Mouse (Mus musculus) T-helper 2 cell (primary cell): ENCODE data around the gene Lrrtm4.

Experiments used
- in situ Hi-C: fragments of 300-600 bp; cut with MboI, MseI; formaldehyde crosslinking; loops from one replicate; pipeline ENCODE4 v1.15.1; 2025; ENCODE audit warnings: high pct_unique_total_duplicates

Gene Lrrtm4

DNA sequence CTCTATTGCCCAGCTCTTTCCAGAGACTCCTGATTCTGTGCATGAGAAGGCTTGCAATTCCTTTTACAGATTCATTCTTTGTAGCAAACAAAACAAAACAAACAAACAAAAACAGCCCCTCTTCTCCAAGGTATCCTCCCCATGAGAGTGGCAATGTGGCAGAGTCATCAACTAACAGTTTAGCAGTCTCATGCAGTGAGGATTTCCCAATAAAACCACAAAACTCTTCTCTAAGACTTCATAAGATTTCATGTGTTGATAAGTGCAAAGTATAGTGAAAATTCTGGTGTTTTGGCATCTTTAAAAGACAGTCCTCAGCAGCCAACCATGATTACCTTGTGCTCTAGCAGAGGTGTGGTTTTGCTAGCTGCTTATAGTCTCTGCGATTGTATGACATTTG, 284.9 kb downstream of the Lrrtm4 start:
- in situ Hi-C loops, result loop anchor here (25.0 kb wide), 1 partner anchor 1284 kb away; no protein-coding TSS in a partner anchor

DNA sequence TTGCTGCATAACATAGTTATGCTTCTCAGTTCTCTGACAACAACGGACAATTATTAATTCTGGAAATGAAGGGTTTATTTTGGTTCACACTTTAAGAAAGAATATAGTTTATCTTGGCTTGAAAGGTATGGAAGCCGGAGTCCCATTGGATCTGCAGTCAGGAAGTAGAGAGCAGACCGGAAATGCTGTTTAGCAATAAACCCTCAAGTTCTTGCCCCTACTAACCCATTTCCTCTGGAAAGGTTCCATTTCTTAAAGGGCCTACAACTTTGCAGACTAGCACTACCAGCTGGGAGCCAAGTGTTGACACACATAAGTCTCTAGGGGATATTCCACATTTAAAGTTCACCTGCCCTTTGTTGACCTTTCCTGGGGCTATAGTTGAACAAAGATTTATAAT, 309.7 kb downstream of the Lrrtm4 start:
- in situ Hi-C loops, result no loop called here

DNA sequence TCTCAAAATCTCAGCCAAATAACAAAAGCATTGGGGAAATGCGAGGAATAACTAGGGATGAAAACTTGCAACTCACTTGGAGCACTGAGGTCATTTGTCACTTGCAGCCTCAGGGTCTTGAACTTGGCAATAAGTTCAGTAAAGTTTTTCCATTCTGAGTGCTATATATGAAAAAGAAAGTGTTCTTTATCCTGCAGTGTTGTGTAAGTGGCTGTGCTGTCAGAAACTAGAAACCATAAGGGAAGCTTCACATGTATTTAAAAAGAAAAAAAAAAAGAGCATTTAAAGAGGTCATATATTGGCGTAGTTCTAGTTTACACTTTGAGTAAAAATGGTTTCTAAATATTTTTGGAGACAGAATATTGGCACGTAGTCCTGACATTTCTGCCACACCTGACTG, 313.1 kb downstream of the Lrrtm4 start:
- in situ Hi-C loops, result no loop called here

DNA sequence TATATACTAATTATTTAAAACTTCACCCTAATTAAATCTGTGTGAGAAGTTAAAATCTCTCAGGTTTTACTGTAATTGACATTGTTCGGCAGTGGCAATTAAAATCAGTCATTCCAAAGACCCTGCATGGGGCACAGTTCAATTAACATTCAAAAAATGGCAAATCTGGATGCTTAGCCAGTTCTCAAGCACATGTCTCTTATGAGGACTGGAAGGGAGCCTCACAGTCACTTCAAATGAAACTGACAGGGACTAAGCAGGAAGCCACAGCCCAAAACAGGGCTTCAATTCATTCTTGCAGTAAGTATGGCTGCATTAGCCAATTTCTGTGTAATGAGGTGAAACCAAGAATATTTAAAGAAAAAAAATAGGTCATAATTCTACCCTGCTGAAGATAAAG, 333.6 kb downstream of the Lrrtm4 start:
- in situ Hi-C loops, result no loop called here

DNA sequence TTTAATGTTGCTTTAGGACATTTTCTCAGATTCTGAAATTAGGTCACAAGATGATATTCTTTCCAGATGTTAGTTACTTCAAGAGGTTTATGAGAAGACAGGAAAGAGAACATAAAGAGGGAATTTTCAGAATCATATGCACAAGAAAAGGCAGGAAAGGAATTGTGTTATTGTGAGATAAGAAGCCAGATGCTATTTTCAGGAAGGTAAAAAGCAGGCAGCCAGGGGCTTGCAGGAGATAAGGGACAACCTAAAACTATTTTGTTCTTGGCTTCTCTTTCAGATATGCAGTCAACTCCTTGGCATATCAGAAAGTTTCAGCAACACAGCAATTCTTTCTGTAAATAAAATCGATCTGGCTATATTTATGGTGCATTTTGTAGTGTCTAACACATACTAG, 338.4 kb downstream of the Lrrtm4 start:
- in situ Hi-C loops, result no loop called here

DNA sequence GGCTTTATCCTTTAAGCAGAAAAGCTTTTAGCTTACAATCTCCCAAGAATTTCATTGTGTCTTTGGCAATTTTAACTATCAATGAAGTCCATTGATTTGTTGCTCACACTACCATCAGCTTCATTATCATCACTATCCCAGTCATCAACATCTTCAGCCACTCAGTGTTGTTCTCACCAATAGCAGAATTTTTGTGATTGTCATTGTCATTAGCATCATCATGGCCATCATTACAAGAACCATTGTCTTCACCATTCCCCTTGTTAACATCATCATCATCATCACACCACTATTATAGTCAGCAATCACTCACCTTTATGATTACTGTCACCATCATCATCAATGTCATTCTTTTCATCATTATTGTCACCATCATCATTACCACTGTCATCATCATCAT, 344.9 kb downstream of the Lrrtm4 start:
- in situ Hi-C loops, result no loop called here

DNA sequence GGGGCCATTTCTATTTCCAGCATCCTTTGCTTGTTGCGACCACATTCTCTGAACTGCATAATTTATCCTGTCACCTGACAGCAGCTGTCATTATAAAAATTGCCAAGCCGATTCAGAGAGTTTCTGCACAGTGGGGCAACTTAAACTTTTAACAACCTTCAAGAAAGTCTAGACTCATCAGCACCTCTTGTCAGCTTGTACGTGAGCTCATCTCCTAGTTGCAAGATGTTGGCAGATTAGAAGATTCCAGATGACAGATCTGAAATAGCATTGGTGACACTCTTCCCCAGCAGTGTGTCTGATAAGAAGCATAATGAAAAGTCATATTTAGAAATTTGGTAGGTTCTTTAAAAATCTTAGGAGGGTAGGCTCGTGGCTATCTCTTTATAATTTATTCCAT, 347.9 kb downstream of the Lrrtm4 start:
- in situ Hi-C loops, result no loop called here

DNA sequence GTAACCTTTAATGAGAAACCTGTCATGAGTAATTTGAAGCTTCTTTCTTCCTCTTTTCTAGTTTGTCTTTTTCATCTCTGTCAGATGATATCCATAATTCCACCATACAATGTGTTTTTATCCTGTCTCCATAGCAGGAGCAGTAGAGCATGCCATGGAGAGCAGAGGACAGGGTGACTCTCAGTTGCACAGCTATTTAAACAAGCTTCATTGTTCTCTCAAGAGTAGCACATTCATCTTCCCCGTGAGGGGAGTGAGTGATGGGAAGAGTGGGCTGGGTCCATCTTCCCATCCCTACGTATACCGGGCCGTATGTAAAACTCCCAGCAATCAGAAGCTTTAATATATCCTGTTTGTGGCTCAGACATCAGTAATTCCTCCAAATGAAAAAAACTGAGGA, 370.9 kb downstream of the Lrrtm4 start:
- in situ Hi-C loops, result no loop called here

DNA sequence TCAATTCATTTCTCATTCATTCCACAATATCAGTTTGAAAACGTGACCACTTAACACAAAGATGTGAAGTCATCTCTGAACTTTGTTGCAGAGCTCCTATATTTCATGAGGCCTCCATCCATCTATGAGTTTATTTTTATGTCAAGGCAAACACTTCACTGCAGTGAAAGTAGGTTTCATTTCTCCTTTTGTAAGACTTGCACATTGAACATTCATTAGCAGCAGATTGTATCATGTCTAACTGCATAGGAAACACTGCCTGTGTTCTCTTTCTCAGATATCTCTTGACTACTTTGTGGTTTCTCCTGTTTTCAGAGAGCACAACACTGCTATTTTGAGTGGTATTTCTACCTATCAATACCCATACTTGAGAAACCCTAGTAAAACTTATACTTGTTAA, 388.1 kb downstream of the Lrrtm4 start:
- in situ Hi-C loops, result no loop called here

DNA sequence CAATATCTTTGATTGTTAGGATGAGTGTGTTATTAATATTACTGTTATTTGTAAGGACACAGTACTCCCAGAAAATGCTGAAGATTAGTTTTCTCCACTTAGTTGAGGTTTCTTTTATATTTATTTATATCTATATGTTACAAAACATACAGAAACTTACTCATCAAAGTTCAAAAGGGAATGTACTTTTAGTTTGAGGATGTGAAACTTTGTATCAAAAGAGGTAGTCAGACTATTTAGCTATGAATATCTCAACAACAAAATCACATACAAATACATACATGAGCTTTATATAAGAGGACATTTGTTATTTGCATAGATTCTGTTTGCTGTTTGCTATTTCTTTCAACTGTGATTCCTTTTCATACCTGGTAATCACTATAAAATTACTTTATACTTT, 421.5 kb downstream of the Lrrtm4 start:
- in situ Hi-C loops, result no loop called here

DNA sequence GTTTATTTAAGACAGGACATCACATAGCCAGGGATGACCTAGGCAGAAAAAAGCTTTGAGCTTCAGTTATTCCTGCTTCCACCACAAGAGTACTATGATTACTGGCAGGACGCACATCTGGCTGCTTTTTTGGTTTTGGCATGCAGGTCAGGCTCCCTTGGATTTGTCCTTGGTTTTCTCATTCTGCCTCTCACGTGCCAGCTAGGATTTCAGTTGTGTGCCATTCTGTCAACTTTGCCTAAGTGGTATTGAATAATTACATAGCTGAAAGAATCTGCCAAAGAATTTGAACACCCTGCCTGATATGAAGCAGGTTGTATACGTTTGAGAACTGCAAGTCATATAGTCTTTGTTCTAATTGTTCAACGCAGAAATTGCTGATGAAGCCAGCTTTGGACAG, 451.9 kb downstream of the Lrrtm4 start:
- in situ Hi-C loops, result no loop called here

DNA sequence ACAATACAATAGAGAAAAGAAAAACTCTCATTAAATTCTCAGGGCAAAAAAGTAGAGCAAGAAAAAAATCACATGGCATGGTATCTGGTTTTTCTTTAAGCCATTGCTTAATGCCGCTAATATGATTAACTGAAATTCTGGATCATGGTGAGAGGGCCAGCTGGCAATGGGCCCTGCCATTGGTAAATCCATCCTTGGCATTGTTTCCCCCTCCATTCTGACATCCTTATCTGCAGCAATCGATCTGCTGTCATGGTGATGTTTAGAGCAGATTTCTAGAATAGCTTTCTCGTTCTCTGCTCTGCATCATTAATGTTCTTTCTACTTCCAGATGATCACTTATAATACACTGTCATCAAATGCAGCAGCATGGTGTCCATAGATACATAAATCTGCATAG, 457.5 kb downstream of the Lrrtm4 start:
- in situ Hi-C loops, result no loop called here

DNA sequence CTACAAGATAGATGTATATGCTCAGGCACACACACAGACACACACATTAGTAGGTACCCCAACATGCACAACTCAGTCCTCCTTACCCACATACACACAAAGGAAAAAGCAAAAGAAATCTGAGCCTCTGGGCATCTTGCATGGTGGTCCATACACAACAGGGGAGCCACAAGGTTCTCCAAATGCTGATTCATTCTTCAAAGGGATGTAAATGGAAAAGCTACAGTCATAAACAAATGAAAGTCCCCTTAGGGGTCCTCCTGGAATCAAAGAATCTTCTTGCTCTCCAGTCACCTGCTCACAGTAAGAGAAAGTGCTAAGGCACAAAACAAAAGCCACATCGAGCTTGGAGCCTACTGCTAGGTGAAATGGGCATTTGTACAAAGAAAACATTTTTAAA, 526.3 kb downstream of the Lrrtm4 start:
- in situ Hi-C loops, result no loop called here

DNA sequence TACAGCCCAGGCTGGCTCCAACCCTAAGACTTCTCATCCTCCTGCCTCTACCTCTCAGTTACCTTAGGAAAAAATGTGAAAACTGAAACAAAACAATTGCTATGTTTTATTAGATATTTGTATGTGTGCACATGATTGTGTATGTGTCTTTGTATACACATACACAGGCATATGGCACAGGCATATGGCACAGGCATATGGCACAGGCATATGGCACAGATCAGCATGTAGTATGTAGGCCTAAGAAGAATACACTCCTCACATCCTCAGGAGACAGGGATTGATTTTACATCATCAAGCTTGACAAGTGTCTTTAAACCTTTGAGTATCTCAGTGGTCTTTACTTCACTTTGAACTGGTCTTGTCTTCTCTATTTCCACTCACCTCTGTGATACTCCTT, 531.2 kb downstream of the Lrrtm4 start:
- in situ Hi-C loops, result no loop called here

DNA sequence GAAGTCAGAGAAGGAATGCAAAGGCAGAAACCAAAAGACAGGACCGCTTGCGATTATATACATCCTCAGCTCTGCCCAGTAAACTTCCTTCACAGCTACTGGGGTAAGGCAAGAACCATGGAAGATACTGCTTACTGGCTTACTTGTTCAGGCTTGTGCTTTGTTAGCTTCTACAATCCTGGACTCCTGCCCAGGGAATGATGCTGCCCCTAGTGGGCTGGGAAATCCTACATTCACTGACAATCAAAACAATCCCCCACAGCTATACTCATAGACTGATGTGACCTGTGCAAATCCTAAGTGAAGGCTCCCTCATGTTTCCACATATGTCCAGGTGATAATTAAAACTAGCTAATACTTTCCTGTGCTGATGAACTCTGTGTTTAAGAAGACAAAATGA, 534.7 kb downstream of the Lrrtm4 start:
- in situ Hi-C loops, result no loop called here

DNA sequence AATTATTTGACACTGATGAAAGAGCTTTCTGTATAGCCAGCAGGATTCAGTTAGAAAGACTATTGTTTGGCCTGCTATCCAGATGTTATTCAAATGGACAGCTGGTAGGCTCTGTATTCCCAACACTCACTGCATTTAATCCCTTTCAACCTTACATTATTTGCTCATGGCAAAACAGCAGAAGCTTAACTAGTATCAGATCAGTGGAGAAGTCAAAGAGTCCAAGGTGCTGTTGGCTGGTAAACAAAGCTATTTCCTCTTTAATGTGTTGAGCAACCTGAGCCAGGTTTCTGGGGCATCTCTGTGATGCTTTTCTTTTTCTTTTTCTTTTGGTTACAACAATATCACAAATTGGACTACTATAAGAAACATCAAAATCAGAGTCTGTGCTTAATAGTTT, 536.3 kb downstream of the Lrrtm4 start:
- in situ Hi-C loops, result no loop called here

DNA sequence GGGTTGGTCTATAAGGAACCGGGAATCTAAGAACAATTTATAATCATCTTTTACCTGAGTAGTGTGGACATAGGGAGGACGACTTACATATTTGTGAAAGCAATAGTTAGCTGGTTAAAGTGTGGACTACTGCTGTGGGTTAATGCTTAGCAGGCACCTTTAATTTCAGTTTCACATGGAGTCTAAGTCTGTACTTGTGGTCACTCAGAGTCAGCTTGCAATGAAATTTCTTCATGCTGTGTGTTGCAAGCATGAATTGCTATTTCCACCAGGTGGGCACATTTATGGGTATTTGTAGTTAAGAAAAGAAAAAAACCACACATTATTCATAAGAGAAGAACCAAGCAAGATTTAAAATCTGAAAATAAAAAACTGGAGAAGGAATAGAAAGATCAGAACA, 558.5 kb downstream of the Lrrtm4 start:
- in situ Hi-C loops, result no loop called here

DNA sequence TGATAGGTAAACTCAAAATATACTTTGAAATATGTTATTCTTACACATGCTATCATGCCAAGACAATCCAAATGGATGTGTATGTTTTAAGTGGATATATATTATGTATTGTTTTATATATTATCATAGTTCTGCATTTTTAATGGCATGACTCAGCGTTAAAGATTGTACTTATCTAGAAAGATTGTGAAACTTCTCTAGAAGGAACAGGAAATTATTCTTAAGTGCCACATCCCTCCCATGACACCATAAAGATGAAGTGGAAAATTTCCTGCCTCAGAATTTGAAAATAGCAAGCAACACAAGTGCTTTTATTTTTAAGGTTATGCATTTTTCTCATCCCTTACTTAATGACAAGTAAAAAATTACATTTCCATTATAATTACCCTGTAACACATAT, 563.5 kb downstream of the Lrrtm4 start:
- in situ Hi-C loops, result no loop called here

DNA sequence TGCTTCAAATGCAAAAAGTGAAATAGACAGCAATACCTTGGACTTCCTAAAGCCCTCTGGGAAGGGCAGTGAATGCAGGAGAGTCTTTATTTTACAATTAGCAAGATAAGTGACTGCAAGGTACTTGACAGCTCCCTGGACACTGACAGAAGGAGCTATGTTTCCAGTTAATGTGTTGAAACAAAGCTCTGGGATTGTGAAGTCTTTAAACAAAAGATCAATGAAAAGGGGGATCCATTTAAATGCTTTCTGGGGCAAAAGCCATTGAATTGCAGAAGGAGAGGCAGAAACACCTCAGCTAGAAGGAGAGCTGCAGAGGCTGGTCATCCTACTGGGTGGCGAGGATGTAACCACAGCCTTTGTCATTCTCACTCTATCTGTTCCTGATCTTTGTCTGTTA, 571.1 kb downstream of the Lrrtm4 start:
- in situ Hi-C loops, result no loop called here

DNA sequence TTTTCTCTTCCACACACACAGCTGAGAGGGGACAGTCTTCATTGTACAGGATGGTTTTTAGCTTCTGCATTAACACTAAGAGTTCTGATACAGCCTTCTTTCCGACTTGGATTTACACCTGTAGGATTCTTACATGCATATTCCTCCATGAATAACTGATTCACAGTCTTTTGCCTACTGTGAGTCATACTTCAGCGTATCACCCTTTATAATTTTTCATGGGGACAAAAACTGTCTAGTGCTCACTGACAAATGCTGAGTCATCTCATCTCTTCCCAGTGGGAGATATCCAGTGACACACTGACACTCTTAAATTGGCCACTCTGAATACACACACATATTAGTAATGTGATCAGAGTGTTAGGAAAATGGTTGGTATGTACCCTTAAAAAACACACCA, 600.8 kb downstream of the Lrrtm4 start:
- in situ Hi-C loops, result no loop called here

DNA sequence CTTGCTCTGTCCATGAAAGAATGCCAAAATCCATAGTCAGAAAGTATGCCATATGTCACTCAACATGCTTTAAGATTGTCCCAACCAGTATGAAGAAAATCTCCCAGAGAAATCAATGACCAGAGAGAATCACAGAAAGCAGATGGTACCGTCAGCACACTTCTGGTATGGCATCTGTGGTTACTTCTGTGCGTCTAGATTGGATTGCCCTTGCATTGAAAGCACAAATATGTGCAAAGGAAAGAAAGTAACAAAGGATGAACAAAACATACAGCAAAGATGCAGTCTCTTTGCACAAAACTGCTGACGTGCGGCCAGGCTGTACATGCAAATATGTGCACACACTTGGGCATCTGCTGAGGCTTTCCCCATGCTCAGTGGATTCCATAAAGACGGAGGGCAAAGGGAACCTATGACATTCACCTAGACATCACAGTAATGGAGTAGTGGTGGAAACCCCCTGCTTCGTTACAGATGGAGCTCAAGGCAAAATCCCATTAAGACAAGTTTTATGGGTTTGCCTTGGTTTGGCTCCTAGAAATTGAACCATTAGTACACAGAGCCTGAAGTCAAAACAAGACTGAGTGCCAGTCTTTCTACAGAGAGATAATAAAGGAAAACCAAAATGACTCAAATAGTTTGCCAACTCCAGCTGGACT, 604.1 kb downstream of the Lrrtm4 start:
- in situ Hi-C loops, result no loop called here

DNA sequence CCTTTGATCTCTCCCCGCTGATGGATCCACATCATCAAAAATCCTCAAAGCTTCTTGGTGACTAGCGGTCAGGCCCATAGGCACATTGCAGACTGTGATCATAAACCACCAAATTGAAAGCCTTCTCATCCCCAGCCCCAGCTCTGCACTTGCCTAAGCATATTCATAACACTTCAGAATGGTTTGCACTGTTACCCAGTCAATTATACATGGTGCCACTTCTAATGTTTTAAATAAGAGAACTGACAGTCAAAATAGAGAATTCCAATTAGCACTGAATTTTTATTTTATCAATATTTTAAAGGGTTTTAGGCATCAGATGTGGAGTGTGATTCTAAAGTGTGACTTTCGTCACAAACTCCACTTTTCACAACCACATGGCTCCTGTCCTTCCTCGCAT, 606.8 kb downstream of the Lrrtm4 start:
- in situ Hi-C loops, result no loop called here

DNA sequence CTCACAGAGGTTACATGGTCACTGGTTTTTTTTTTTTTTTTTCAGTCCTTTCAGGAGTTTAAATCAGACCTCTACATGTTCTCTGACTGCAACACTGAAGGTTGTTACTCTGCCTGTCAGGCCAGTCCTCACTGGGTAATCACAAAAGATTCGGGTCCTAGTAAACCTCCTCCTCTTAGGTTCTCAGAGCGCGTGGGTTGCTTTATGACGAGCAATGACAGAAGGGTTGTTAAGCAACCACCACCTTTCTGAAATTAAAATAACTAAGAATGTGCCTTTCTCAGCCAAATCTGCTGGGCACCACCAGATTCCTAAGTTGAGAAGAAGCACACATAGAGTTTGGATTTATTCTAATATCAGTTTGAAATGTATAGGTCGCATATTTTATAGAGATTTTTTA, 644.1 kb downstream of the Lrrtm4 start:
- in situ Hi-C loops, result no loop called here

DNA sequence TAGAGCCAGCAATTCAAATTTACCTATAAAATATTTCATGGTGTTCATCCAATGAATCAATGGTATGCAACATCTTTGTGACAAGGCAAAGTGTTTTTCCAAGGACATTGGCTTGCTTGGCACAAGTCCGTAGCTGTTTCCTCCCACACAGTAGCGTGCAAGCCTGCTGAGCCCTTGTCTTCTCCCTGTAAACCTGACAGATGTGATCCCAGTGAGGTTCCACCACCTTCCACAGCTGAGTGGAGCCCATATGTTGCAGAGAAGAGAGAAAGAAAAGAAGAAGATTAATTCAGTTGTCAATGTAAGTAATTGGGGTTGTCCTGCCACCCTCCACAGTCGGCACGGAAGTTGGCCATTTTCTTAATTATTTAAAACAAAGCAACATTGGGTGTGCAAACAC, 645.4 kb downstream of the Lrrtm4 start:
- in situ Hi-C loops, result no loop called here
